Mouse (Mus musculus) midbrain, postnatal 0 days (tissue): Measurements from ENCODE around the gene 4930519P11Rik. TPM values are rescaled to one million over a fixed set of nuclear protein-coding genes. Genes with fewer than 3 reads are reported as not detected.
A peak's percentile ranks its signal among the peaks of the same experiment; 100 is the strongest.

Source experiments
- ATAC-seq: fragments of 200-750 bp; cut with Nextera tagmentation; 2 replicates; pipeline ENCODE4 v1.8.0; 2017; ENCODE audit warnings: moderate number of reproducible peaks, mild to moderate bottlenecking, moderate TSS enrichment, moderate library complexity; ENCODE audit not compliant: low FRiP score
- DNase-seq: peaks from one replicate; pipeline ENCODE4 v3.0.0-alpha.2; 2015; ENCODE audit warnings: low spot score
- H3K27ac ChIP-seq: fragments of 300-500 bp; sonication (generic); 2 replicates; pipeline ENCODE4 v1.5.1; 2014; ENCODE audit warnings: low read depth, mild to moderate bottlenecking, low read length, mixed read lengths
- H3K27me3 ChIP-seq: fragments of 300-500 bp; sonication (generic); 2 replicates; pipeline ENCODE4 v1.6.1; 2014; ENCODE audit warnings: low read length, control low read depth, mixed read lengths; ENCODE audit not compliant: insufficient read depth
- H3K36me3 ChIP-seq: fragments of 300-500 bp; sonication (generic); 2 replicates; pipeline ENCODE4 v1.6.1; 2014; ENCODE audit warnings: low read length, control low read depth, mixed read lengths; ENCODE audit not compliant: insufficient read depth
- H3K4me1 ChIP-seq: fragments of 300-500 bp; sonication (generic); 2 replicates; pipeline ENCODE4 v1.6.1; 2014; ENCODE audit warnings: mild to moderate bottlenecking, control low read depth, antibody characterized with exemption, low read length, mixed read lengths; ENCODE audit not compliant: insufficient read depth
- H3K4me2 ChIP-seq: fragments of 300-500 bp; sonication (generic); 2 replicates; pipeline ENCODE4 v1.6.1; 2014; ENCODE audit warnings: low read depth, mild to moderate bottlenecking, low read length, mixed read lengths; ENCODE audit not compliant: poor library complexity, severe bottlenecking
- H3K4me3 ChIP-seq: fragments of 300-500 bp; sonication (generic); 2 replicates; pipeline ENCODE4 v1.5.1; 2014; ENCODE audit warnings: low read depth, mild to moderate bottlenecking, low read length, moderate library complexity
- H3K9ac ChIP-seq: fragments of 300-500 bp; sonication (generic); replicated peaks from 2 replicates; pipeline ENCODE4 v1.6.1; 2014; ENCODE audit warnings: mild to moderate bottlenecking, low read length, moderate library complexity, mixed read lengths; ENCODE audit not compliant: poor library complexity, severe bottlenecking
- H3K9me3 ChIP-seq: fragments of 300-500 bp; sonication (generic); 2 replicates; pipeline ENCODE4 v1.6.1; 2016; ENCODE audit warnings: low read length, control low read depth
- CTCF ChIP-seq: IDR thresholded peaks from 2 replicates; pipeline ENCODE4 v1.5.1; 2016; ENCODE audit warnings: antibody characterized with exemption, mild to moderate bottlenecking
- WGBS: fragments of 180-500 bp; shearing (Covaris S2); extraction: QIAGEN DNeasy Blood & Tissue Kit; methylation state at CpG from one replicate; pipeline ENCODE4 v1.1.7; 2014; 5-methylcytosine and 5-hydroxymethylcytosine counted together
- polyA plus RNA-seq: library from polyadenylated mRNA; unstranded; fragments of >200 nt; fragmentation: Nextera tagmentation; extraction: Ambion mirVana; gene quantifications from 2 replicates; pipeline ENCODE4 v1.2.1, GENCODE M21; 2015
- total RNA-seq: library from RNA; depleted of rRNA; stranded (reverse); fragments of >200 nt; gene quantifications from 2 replicates; pipeline ENCODE4 v1.2.3, GENCODE M21; 2014

Gene 4930519P11Rik
- total and polyA plus RNA-seq, 2 experiments from 2014 or later = 0.35 TPM; not detected in 1

DNA sequence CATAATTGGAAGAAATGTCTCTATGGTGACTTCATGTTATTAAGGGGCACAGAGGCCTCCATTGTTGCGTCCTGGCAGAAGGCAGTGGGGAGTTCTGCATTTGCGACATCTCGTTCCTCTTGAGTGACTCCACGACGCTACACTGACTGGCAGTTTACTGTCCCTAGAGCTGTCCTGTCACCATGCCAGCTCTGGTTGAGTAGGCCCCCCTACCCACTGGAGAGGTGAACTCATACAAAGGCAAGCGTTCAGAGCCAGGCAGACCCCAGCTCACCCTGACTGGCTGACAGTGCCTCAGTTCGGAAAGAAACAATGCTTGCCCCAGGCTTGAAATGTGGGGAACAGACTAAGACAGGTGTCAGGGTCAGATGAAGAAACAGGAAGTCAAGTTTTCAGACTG, 39.0 kb downstream of the 4930519P11Rik start:
- 41% methylated on average over 7 of the region's 7 CpGs for WGBS
- no peak overlapping the region for H3K9ac ChIP-seq
- no peaks in the 10 kb centered on the region for H3K27me3 ChIP-seq
- no peak for TF ChIP-seq CTCF
- ATAC-seq = no peak
- H3K4me1 ChIP-seq = peaks cover 5% of the 10 kb centered on the region; the same call in 1 of the 2 replicates
- no peak overlapping the region for H3K27ac ChIP-seq
- DNase-seq = peak; percentile 62
- H3K4me2 ChIP-seq = no peak overlapping the region
- H3K4me3 ChIP-seq = no peak overlapping the region
- no peaks in the 10 kb centered on the region for H3K9me3 ChIP-seq
- H3K36me3 ChIP-seq = no peaks in the 10 kb centered on the region

DNA sequence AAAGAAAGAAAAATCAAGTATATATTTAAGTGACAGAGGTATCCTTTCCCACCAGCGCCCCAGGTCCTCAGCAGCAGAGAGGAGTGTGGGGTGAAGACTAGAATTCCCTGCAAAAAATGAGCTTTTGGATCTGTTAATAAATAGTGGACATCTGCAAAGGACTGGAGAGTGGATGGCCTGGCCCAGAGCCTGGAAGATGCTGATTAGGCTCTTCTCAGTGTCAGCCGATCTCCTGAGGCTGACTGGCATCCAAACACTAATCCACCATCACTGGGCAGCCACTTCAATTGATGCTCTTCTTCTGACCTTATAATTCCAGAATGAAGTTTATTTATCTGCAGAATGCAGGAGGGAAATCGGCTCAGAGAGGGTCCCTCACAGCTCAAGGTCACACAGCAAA, 40.2 kb downstream of the 4930519P11Rik start:
- no peak overlapping the region for H3K4me3 ChIP-seq
- no peak for ATAC-seq
- H3K4me1 ChIP-seq = peaks cover 9% of the 10 kb centered on the region; the same call in 1 of the 2 replicates
- whole genome bisulfite sequencing = 74% methylated on average over 3 of the region's 3 CpGs
- no peak for DNase-seq
- no peak for TF ChIP-seq CTCF
- no peak overlapping the region for H3K27ac ChIP-seq
- no peaks in the 10 kb centered on the region for H3K27me3 ChIP-seq
- no peak overlapping the region for H3K4me2 ChIP-seq
- H3K36me3 ChIP-seq = no peaks in the 10 kb centered on the region
- no peaks in the 10 kb centered on the region for H3K9me3 ChIP-seq
- H3K9ac ChIP-seq = no peak overlapping the region

- 0 out of 2 replicates have a peak, but pooled peaks cover 5% of the 10 kb centered on the region for H3K4me1 ChIP-seq
- H3K9me3 ChIP-seq = no peaks in the 10 kb centered on the region
- DNase-seq = no peak
- no peaks in the 10 kb centered on the region for H3K27me3 ChIP-seq
- no peak for TF ChIP-seq CTCF
- no peak overlapping the region for H3K9ac ChIP-seq
- H3K36me3 ChIP-seq = no peaks in the 10 kb centered on the region
- WGBS = 85% methylated on average over 8 of the region's 8 CpGs
- ATAC-seq = no peak
- H3K4me3 ChIP-seq = no peak overlapping the region
- H3K4me2 ChIP-seq = no peak overlapping the region
- H3K27ac ChIP-seq = no peak overlapping the region
Measured at GRCm38 (mm10) chr2:154571976-154572375, 41.3 kb downstream of the 4930519P11Rik start.

DNA sequence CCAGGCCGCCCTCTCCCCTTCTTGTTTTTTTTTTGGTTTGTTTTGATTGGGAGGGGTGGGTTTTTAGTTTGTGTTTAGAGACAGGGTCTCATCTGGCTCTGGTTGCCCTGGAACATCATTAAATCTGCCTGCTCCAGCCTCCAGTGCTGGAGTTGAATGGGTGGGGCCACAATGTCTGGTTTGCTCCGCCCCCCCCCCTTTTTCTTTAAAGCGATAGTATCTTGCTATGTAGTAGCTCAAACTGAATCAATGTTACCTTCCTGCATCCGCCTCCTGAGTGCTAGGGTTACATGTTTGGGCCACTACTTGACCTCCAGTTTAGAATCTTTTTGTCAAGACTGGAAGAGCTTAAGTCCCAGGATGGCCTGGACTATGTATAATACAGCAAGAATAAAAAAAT, 42.0 kb downstream of the 4930519P11Rik start:
- H3K4me2 ChIP-seq = no peak overlapping the region
- no peak for TF ChIP-seq CTCF

GRCm38 (mm10) chr2:154570666-154571065, 42.6 kb downstream of the 4930519P11Rik start:
- 56% methylated on average over 4 of the region's 4 CpGs for WGBS
- ATAC-seq (no peak), DNase-seq (no peak)
- 0 out of 2 replicates have a peak, but pooled peaks cover 5% of the 10 kb centered on the region for H3K4me1 ChIP-seq
- no peak for TF ChIP-seq CTCF
- H3K4me2 ChIP-seq = peak overlapping the region; percentile 99; the same call in 1 of the 2 replicates
- no peaks in the 10 kb centered on the region for H3K36me3 ChIP-seq
- H3K4me3 ChIP-seq = no peak overlapping the region
- no peak overlapping the region for H3K27ac ChIP-seq
- H3K27me3 ChIP-seq = no peaks in the 10 kb centered on the region
- H3K9ac ChIP-seq = no peak overlapping the region
- H3K9me3 ChIP-seq = no peaks in the 10 kb centered on the region

More for the DNA sequence above, 42.0 kb downstream of the 4930519P11Rik start:
- Histone ChIP-seq H3K27ac (no peak overlapping the region), H3K9ac (no peak overlapping the region), H3K27me3 (no peaks in the 10 kb centered on the region), H3K9me3 (no peaks in the 10 kb centered on the region), H3K4me3 (no peak overlapping the region), H3K4me1 (0 out of 2 replicates have a peak, but pooled peaks cover 5% of the 10 kb centered on the region), H3K36me3 (no peaks in the 10 kb centered on the region)
- WGBS = 85% methylated on average over 4 of the region's 4 CpGs
- no peak for DNase-seq
- no peak for ATAC-seq

GRCm38 (mm10) chr2:154569836-154570286, 43.4 kb downstream of the 4930519P11Rik start, which contains the start of gene E2f1:
E2f1 (minus strand) TSS chr2:154569892.
- peak; percentile 98 for ATAC-seq
- WGBS = under 1% methylated on average over 42 of the region's 44 CpGs
- TF ChIP-seq CTCF = peak; percentile 21

More at GRCm38 (mm10) chr2:154569836-154570286, 43.4 kb downstream of the 4930519P11Rik start, which contains the start of gene E2f1:
- Histone ChIP-seq H3K4me3 (peak within 1 kb of the TSS; percentile 70), H3K4me1 (0 out of 2 replicates have a peak, but pooled peaks cover 5% of the 10 kb centered on the region), H3K9me3 (no peaks in the 10 kb centered on the region), H3K4me2 (peak within 1 kb of the TSS; percentile 99), H3K27ac (no peak within 1 kb of the TSS), H3K27me3 (no peaks in the 10 kb centered on the region), H3K9ac (peak within 1 kb of the TSS; percentile 29; the same call in 1 of the 2 replicates), H3K36me3 (no peaks in the 10 kb centered on the region)
- DNase-seq = peak; percentile 96
